Mouse (Mus musculus): Measurements from ENCODE around the gene Scel. TPM values are rescaled to one million over a fixed set of nuclear protein-coding genes. Genes with fewer than 3 reads are reported as not detected.
"Not testable (repeated sequence)": the region's sequence is repeated elsewhere in the genome, so short reads cannot be mapped to it uniquely, and the experiment has no call there.

Gene Scel
- 1.2 and 1.3 TPM in 2 replicates for polyA plus RNA-seq (2015; fragmentation: Nextera tagmentation; extraction: Ambion mirVana)

- ATAC-seq = peak; percentile 99
- no peaks in the 10 kb centered on the region for H3K9me3 ChIP-seq (ENCODE audit: control insufficient read depth, low read length)
- 13% methylated on average over 14 of the region's 14 CpGs for WGBS
- no peak within 1 kb of the TSS for H3K9ac ChIP-seq (ENCODE audit: low read depth, low read length)
- H3K36me3 ChIP-seq (ENCODE audit: control insufficient read depth, insufficient read depth, low read length) = no peaks in the 10 kb centered on the region
- H3K27ac ChIP-seq (ENCODE audit: low read length) = no peak within 1 kb of the TSS
- H3K27me3 ChIP-seq (replicated peaks; ENCODE audit: control insufficient read depth, insufficient read depth, low read length) = no peaks in the 10 kb centered on the region
- H3K4me1 ChIP-seq (ENCODE audit: control insufficient read depth, insufficient read depth, low read length) = no peaks in the 10 kb centered on the region
- H3K4me2 ChIP-seq (ENCODE audit: low read depth, low read length) = peak within 1 kb of the TSS; percentile 54
- H3K4me3 ChIP-seq (ENCODE audit: low read length) = peak within 1 kb of the TSS; percentile 33
These were observed at the start of gene Scel for GRCm38 (mm10) chr14:103512802-103513472. TSS of gene Scel (plus strand) at chr14:103513342.

DNA sequence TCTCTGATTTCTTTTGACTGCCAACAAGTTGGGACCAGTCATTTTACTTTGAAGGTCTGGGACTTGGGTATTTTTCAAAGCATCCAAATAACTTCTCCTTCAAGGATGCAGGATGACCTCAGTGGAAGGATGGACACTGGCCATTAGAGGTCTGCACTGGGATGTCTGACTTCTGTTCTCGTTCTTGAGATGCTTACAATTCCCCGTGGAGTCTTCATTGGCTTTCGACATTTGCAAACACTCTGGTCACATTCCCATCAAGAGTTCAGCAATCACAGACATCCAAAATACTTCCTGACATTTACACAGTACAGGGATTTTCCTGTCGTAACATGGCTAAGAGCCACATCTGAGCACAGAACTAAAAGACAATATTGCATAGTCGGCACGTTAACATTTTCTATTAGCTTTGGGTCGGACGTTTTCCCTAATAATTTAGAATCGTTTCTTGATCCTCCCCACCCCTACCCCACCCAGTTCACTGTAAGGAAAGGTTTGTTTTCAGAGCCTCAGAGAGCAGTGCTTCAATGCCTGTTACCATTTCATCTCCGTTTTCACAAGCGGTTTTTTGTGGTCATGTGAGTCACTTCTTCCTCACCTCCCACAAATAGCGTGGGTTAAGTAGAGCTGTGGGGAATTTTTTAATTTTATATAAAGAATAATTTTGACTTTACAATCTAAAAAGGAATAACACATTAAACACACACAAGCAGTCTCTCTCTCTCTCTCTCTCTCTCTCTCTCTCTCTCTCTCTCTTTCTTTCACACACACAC is 44.3 kb upstream of the Scel start:
- no peak overlapping the region for H3K4me3 ChIP-seq (ENCODE audit: low read length)
- H3K27me3 ChIP-seq (replicated peaks; ENCODE audit: control insufficient read depth, insufficient read depth, low read length) = no peaks in the 10 kb centered on the region
- H3K4me2 ChIP-seq (ENCODE audit: low read depth, low read length) = no peak overlapping the region
- H3K27ac ChIP-seq (ENCODE audit: low read length) = no peak overlapping the region
- no peaks in the 10 kb centered on the region for H3K9me3 ChIP-seq (ENCODE audit: control insufficient read depth, low read length)
- 75% methylated on average over 12 of the region's 12 CpGs for WGBS
- H3K4me1 ChIP-seq (ENCODE audit: control insufficient read depth, insufficient read depth, low read length) = no peaks in the 10 kb centered on the region
- H3K36me3 ChIP-seq (ENCODE audit: control insufficient read depth, insufficient read depth, low read length) = no peaks in the 10 kb centered on the region
- no peak for ATAC-seq
- no peak overlapping the region for H3K9ac ChIP-seq (ENCODE audit: low read depth, low read length)

GRCm38 (mm10) chr14:103469464-103470015 is 43.6 kb upstream of the Scel start:
- Histone ChIP-seq H3K9me3 (ENCODE audit: control insufficient read depth, low read length) (no peaks in the 10 kb centered on the region), H3K4me3 (ENCODE audit: low read length) (peak overlapping the region; percentile 32), H3K27me3 (replicated peaks; ENCODE audit: control insufficient read depth, insufficient read depth, low read length) (no peaks in the 10 kb centered on the region), H3K9ac (ENCODE audit: low read depth, low read length) (0 out of 2 replicates have a peak overlapping the region, but pooled peaks have one; percentile 29), H3K36me3 (ENCODE audit: control insufficient read depth, insufficient read depth, low read length) (no peaks in the 10 kb centered on the region), H3K27ac (ENCODE audit: low read length) (no peak overlapping the region), H3K4me1 (ENCODE audit: control insufficient read depth, insufficient read depth, low read length) (no peaks in the 10 kb centered on the region), H3K4me2 (ENCODE audit: low read depth, low read length) (peak overlapping the region; percentile 43)
- peak; percentile 80 for ATAC-seq
- 47% methylated on average over 12 of the region's 12 CpGs for WGBS

- Histone ChIP-seq H3K9ac (ENCODE audit: low read depth, low read length) (no peak overlapping the region), H3K9me3 (ENCODE audit: control insufficient read depth, low read length) (no peaks in the 10 kb centered on the region), H3K4me2 (ENCODE audit: low read depth, low read length) (no peak overlapping the region), H3K4me1 (ENCODE audit: control insufficient read depth, insufficient read depth, low read length) (no peaks in the 10 kb centered on the region), H3K27ac (ENCODE audit: low read length) (no peak overlapping the region), H3K36me3 (ENCODE audit: control insufficient read depth, insufficient read depth, low read length) (no peaks in the 10 kb centered on the region), H3K4me3 (ENCODE audit: low read length) (no peak overlapping the region), H3K27me3 (replicated peaks; ENCODE audit: control insufficient read depth, insufficient read depth, low read length) (no peaks in the 10 kb centered on the region)
- 39% methylated on average over 3 of the region's 3 CpGs for WGBS
- ATAC-seq = no peak
These were observed 41.9 kb upstream of the Scel start for GRCm38 (mm10) chr14:103471074-103471778.

DNA sequence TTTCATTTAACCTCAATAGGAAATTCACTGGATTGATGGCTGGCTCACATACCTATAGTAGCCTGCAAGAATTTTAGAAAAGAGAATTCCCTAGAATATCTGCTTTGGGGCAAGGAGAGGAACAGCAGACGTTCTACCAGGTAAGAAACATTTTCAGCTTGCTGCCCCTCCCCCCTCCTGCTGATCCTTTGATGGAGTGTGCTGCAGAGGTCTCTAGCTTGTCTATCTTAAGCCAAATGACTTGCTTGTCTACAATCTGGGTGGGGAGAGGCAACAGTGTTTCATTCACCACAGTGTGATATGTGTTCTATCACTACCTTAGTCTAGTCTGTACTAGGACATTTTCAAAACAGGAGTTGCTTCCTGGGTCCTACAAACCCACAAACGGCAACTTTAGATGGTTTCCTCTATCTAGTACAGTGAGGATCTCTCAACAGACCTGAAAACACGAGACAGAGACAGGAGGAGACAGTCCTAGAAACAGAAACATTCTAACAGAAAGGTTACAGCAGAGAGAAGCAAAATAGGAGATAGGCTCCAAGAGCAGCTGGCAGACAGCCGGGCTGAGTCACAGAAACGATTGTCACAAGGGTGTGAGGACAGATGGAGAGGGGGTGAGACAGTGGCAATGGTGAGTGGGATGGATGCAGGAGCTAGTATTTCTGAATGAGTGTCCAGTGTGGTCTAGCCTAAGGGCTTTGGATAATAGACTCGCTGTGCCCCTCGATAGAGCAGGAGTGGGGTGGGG is 41.2 kb upstream of the Scel start:
- Histone ChIP-seq H3K27ac (ENCODE audit: low read length) (no peak overlapping the region), H3K27me3 (replicated peaks; ENCODE audit: control insufficient read depth, insufficient read depth, low read length) (no peaks in the 10 kb centered on the region), H3K9me3 (ENCODE audit: control insufficient read depth, low read length) (no peaks in the 10 kb centered on the region), H3K4me1 (ENCODE audit: control insufficient read depth, insufficient read depth, low read length) (no peaks in the 10 kb centered on the region), H3K4me3 (ENCODE audit: low read length) (no peak overlapping the region), H3K9ac (ENCODE audit: low read depth, low read length) (no peak overlapping the region), H3K4me2 (ENCODE audit: low read depth, low read length) (no peak overlapping the region), H3K36me3 (ENCODE audit: control insufficient read depth, insufficient read depth, low read length) (no peaks in the 10 kb centered on the region)
- 45% methylated on average over 7 of the region's 7 CpGs for WGBS
- ATAC-seq = no peak

- ATAC-seq = no peak
- H3K4me3 ChIP-seq (ENCODE audit: low read length) = no peak overlapping the region
These were observed 40.6 kb upstream of the Scel start for GRCm38 (mm10) chr14:103472554-103472905.

DNA sequence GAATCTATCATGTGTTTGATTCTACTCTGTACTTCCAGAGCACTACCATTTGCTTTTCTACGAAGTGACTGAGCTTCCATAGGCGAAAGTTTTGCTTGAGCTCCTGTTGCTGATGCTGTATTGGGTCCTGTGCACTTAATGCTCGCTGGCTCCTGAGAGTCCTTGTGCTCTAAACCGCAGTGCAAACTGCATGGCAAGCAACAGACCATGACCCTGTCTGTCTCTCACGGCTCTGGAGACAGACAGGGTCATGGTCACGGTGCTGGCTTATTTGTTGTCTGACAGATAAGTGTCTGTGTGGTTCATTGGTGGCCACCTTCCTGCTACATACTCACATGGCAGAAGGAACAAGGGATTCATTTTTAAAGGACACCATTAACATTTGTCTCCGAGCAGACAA is 37.8 kb upstream of the Scel start:
- no peaks in the 10 kb centered on the region for H3K9me3 ChIP-seq (ENCODE audit: control insufficient read depth, low read length)
- no peak overlapping the region for H3K9ac ChIP-seq (ENCODE audit: low read depth, low read length)
- H3K4me3 ChIP-seq (ENCODE audit: low read length) = no peak overlapping the region
- WGBS = 66% methylated on average over 7 of the region's 7 CpGs
- H3K36me3 ChIP-seq (ENCODE audit: control insufficient read depth, insufficient read depth, low read length) = no peaks in the 10 kb centered on the region
- ATAC-seq = no peak
- no peak overlapping the region for H3K27ac ChIP-seq (ENCODE audit: low read length)
- no peaks in the 10 kb centered on the region for H3K4me1 ChIP-seq (ENCODE audit: control insufficient read depth, insufficient read depth, low read length)
- H3K4me2 ChIP-seq (ENCODE audit: low read depth, low read length) = no peak overlapping the region
- no peaks in the 10 kb centered on the region for H3K27me3 ChIP-seq (replicated peaks; ENCODE audit: control insufficient read depth, insufficient read depth, low read length)

More at GRCm38 (mm10) chr14:103472554-103472905, 40.6 kb upstream of the Scel start:
- Histone ChIP-seq H3K27ac (ENCODE audit: low read length) (no peak overlapping the region), H3K27me3 (replicated peaks; ENCODE audit: control insufficient read depth, insufficient read depth, low read length) (no peaks in the 10 kb centered on the region), H3K9ac (ENCODE audit: low read depth, low read length) (no peak overlapping the region), H3K4me1 (ENCODE audit: control insufficient read depth, insufficient read depth, low read length) (no peaks in the 10 kb centered on the region), H3K9me3 (ENCODE audit: control insufficient read depth, low read length) (no peaks in the 10 kb centered on the region), H3K4me2 (ENCODE audit: low read depth, low read length) (no peak overlapping the region), H3K36me3 (ENCODE audit: control insufficient read depth, insufficient read depth, low read length) (no peaks in the 10 kb centered on the region)
- WGBS = 76% methylated on average over 2 of the region's 2 CpGs

DNA sequence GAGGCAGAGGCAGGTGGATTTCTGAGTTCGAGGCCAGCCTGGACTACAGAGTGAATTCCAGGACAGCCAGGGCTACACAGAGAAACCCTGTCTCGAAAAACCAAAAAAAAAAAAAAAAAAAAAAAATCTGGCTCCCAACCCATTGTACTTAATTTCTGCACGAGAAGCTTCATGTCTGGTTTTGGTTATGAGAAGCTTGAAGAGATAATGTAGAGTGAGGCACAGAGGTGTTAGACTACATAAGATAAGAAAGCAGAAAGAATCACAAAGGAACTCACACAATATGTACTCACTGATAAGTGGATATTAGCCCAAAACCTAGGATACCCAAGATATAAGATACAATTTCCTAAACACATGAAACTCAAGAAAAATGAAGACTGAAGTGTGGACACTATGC is 36.9 kb upstream of the Scel start:
- H3K4me2 ChIP-seq (ENCODE audit: low read depth, low read length); ATAC-seq; H3K4me1 ChIP-seq (ENCODE audit: control insufficient read depth, insufficient read depth, low read length); H3K9ac ChIP-seq (ENCODE audit: low read depth, low read length); H3K4me3 ChIP-seq (ENCODE audit: low read length); H3K36me3 ChIP-seq (ENCODE audit: control insufficient read depth, insufficient read depth, low read length); H3K27ac ChIP-seq (ENCODE audit: low read length); H3K9me3 ChIP-seq (ENCODE audit: control insufficient read depth, low read length); H3K27me3 ChIP-seq (replicated peaks; ENCODE audit: control insufficient read depth, insufficient read depth, low read length): not testable (repeated sequence)
- WGBS = 85% methylated on average over 3 of the region's 3 CpGs

GRCm38 (mm10) chr14:103477281-103477680 is 35.9 kb upstream of the Scel start:
- H3K27ac ChIP-seq (ENCODE audit: low read length) = no peak overlapping the region
- H3K4me1 ChIP-seq (ENCODE audit: control insufficient read depth, insufficient read depth, low read length) = no peaks in the 10 kb centered on the region
- H3K36me3 ChIP-seq (ENCODE audit: control insufficient read depth, insufficient read depth, low read length) = no peaks in the 10 kb centered on the region
- no peak overlapping the region for H3K4me3 ChIP-seq (ENCODE audit: low read length)
- 62% methylated on average over 3 of the region's 3 CpGs for WGBS
- no peaks in the 10 kb centered on the region for H3K27me3 ChIP-seq (replicated peaks; ENCODE audit: control insufficient read depth, insufficient read depth, low read length)
- no peak overlapping the region for H3K4me2 ChIP-seq (ENCODE audit: low read depth, low read length)
- H3K9me3 ChIP-seq (ENCODE audit: control insufficient read depth, low read length) = no peaks in the 10 kb centered on the region
- ATAC-seq = no peak
- no peak overlapping the region for H3K9ac ChIP-seq (ENCODE audit: low read depth, low read length)

All from intestine, embryonic 16.5 days (tissue).